Mouse (Mus musculus) activated CD4-positive, CD25-positive, alpha-beta regulatory T cell, adult 4 months (primary cell): ENCODE results near the gene Otc. TPM values are rescaled to one million over a fixed set of nuclear protein-coding genes. Genes with fewer than 3 reads are reported as not detected.

Experiments used
- polyA plus RNA-seq, 2 experiments: library from polyadenylated mRNA; unstranded; fragments of 100-300 nt; shearing (Covaris generic); gene quantifications; one replicate each; pipeline ENCODE4 v1.2.1; 2017

The Otc gene
- polyA plus RNA-seq, 2 experiments from 2014 or later = not detected

Other genes with a start within 250 kb of the Otc start
- not detected for gene Srpx, start 134.6 kb upstream of the Otc start, polyA plus RNA-seq
- 1 to 10 TPM; 3.8 to 4.0 TPM for gene Rpgr, start 35.4 kb upstream of the Otc start, polyA plus RNA-seq
- gene Tspan7, start 232.9 kb downstream of the Otc start, polyA plus RNA-seq = under 1 TPM in 1 of 2 experiments, not detected in 1; 0.19 TPM